ENCODE assay signal across 9 mouse cellular contexts in genomic region chr15:14418532-14418931, GRCm38 (mm10).
DNase-seq lines count a peak whose midpoint lies in the region; ATAC-seq and TF ChIP-seq lines count a peak whose summit lies in the region.
"Had no signal": no experiment of that assay in that cellular context is flagged by ENCODE, and none has a peak within 500 bp of the region (broad histone marks: within the 10 kb centered on the region; RNA-seq: fewer than 3 reads in every experiment).

No protein-coding gene starts in this region.

- no peaks in the 10 kb centered on the region for H3K4me1 ChIP-seq in heart, adult 2 months (ENCODE audit: control insufficient read depth, insufficient read depth, low read length)
- no peaks in the 10 kb centered on the region for H3K4me1 ChIP-seq in heart, embryonic 10.5 days
- H3K4me1 ChIP-seq: embryonic facial prominence, embryonic 12.5 days had no signal

- intact Hi-C loops in heart, adult 2 months (cut with DNase I), result no loop called here

- H3K9me3 ChIP-seq in heart, embryonic 10.5 days, result no peaks in the 10 kb centered on the region
- H3K9me3 ChIP-seq: embryonic facial prominence, embryonic 12.5 days had no signal

- no peak for ATAC-seq in activated CD4-positive, CD25-positive, alpha-beta regulatory T cell, adult 4 months

- TF ChIP-seq POLR2A in heart, adult 2 months (IDR thresholded peaks at IDR 0.05; ENCODE audit: insufficient read depth, low read depth, low read length), result no peak

- DNase-seq in heart, adult 2 months, result no peak
- DNase-seq in heart, embryonic 10.5 days (ENCODE audit: low spot score), result no peak
- DNase-seq in 416B (ENCODE audit: low read depth) (peak; percentile 68), R1 (ENCODE audit: low read depth, low spot score) (peak; percentile 62)
- DNase-seq in layer of hippocampus, postnatal 25 days (ENCODE audit: extremely low spot score in 1 of 2, low spot score in 1 of 2), result peak; percentile 9 to 47
- no peak for DNase-seq in urinary bladder, postnatal 14 days (ENCODE audit: low spot score)
- no peak for DNase-seq in spleen, postnatal 36 days (ENCODE audit: low spot score in 2 of 2)

- H3K4me3 ChIP-seq in heart, adult 2 months, result no peak overlapping the region
- no peak overlapping the region for H3K4me3 ChIP-seq in heart, embryonic 10.5 days
- H3K4me3 ChIP-seq: embryonic facial prominence, embryonic 12.5 days had no signal

- peak; percentile 28 for TF ChIP-seq CTCF in heart, adult 2 months (IDR thresholded peaks at IDR 0.05)

- H3K9ac ChIP-seq in heart, adult 2 months (ENCODE audit: low read depth, low read length), result no peak overlapping the region
- H3K9ac ChIP-seq: embryonic facial prominence, embryonic 12.5 days had no signal

- no peak for TF ChIP-seq EP300 in heart, adult 2 months (IDR thresholded peaks at IDR 0.05; ENCODE audit: insufficient read depth, low read depth, low read length)

- H3K27me3 ChIP-seq in heart, adult 2 months (ENCODE audit: control insufficient read depth, insufficient read depth, low read length), result no peaks in the 10 kb centered on the region
- no peaks in the 10 kb centered on the region for H3K27me3 ChIP-seq in heart, embryonic 10.5 days (ENCODE audit: insufficient read depth, poor library complexity, severe bottlenecking)
- H3K27me3 ChIP-seq: embryonic facial prominence, embryonic 12.5 days had no signal

- no peak overlapping the region for H3K27ac ChIP-seq in heart, adult 2 months
- no peak overlapping the region for H3K27ac ChIP-seq in heart, embryonic 10.5 days
- H3K27ac ChIP-seq: embryonic facial prominence, embryonic 12.5 days had no signal

- WGBS in heart, adult 2 months, result 36% methylated on average over 5 of the region's 5 CpGs
- WGBS in heart, embryonic 10.5 days, result 36% methylated on average over 5 of the region's 5 CpGs

- H3K36me3 ChIP-seq in heart, adult 2 months (ENCODE audit: control insufficient read depth, insufficient read depth, low read length), result no peaks in the 10 kb centered on the region
- H3K36me3 ChIP-seq in heart, embryonic 10.5 days, result no peaks in the 10 kb centered on the region
- H3K36me3 ChIP-seq: embryonic facial prominence, embryonic 12.5 days had no signal

- no peaks in the 10 kb centered on the region for H3K79me2 ChIP-seq in heart, adult 2 months (replicated peaks; ENCODE audit: control insufficient read depth, insufficient read depth, low read length)

Comparison
In these comparisons a context has a peak if more than half of its experiments do, and no peak if none do; other contexts are left out.
1. DNase-seq: peak in 416B (single experiment), R1 (single experiment) and layer of hippocampus, postnatal 25 days (2 of 2); none in heart, adult 2 months (0 of 2), heart, embryonic 10.5 days (single experiment), urinary bladder, postnatal 14 days (single experiment) and spleen, postnatal 36 days (0 of 2).